Mouse (Mus musculus) adrenal gland, postnatal 36 days (tissue): ENCODE data around the gene Frmd4a. TPM values are rescaled to one million over a fixed set of nuclear protein-coding genes. Genes with fewer than 3 reads are reported as not detected.
A peak's percentile ranks its signal among the peaks of the same experiment; 100 is the strongest.

Experiments used
- DNase-seq, 2 experiments: peaks; one replicate each; pipeline ENCODE4 v3.0.0; 2021; ENCODE audit warnings: mixed read lengths in 1 of 2
- long read RNA-seq, 2 experiments: library from polyadenylated mRNA; stranded (forward); transcript quantifications; one replicate each; pipeline ENCODE4 v2.0.0; 2021; ENCODE audit warnings: borderline sequencing depth in 2 of 2
- total RNA-seq, 2 experiments: library from RNA; stranded (reverse); gene quantifications; 2 replicates each; pipeline ENCODE4 v1.2.3; 2021

Frmd4a gene
- 10 to 100 TPM; 11.1 to 18.8 TPM for total RNA-seq
- long read RNA-seq, experiment 1, partial matches to known transcripts: 4 of 4 reads
- long read RNA-seq, experiment 1, other reads (novel, unspliced or antisense): 0 of 4 reads
- long read RNA-seq, experiment 2, partial matches to known transcripts: 0 of 1 reads
- long read RNA-seq, experiment 2, other reads (novel, unspliced or antisense): 1 of 1 reads

- peak in 1 of 2 experiments; percentile 15 for DNase-seq
Observed at GRCm38 (mm10) chr2:4017528-4018288, at the start of gene Frmd4a. Gene Frmd4a, plus strand, starts transcription at chr2:4017717.

GRCm38 (mm10) chr2:3988876-3989275 is 28.6 kb upstream of the Frmd4a start:
- no peak for DNase-seq

GRCm38 (mm10) chr2:3990431-3990830 is 27.1 kb upstream of the Frmd4a start:
- no peak for DNase-seq

GRCm38 (mm10) chr2:4018431-4018876 is 937 bp downstream of the Frmd4a start:
- peak; percentile 1 to 8 for DNase-seq

- no peak for DNase-seq
Observed at GRCm38 (mm10) chr2:4018909-4019308, 1.4 kb downstream of the Frmd4a start.

- DNase-seq: no peak
Observed at GRCm38 (mm10) chr2:4024927-4025326, 7.4 kb downstream of the Frmd4a start.

- no peak for DNase-seq
Observed at GRCm38 (mm10) chr2:4029031-4029747, 11.7 kb downstream of the Frmd4a start.

GRCm38 (mm10) chr2:4036153-4036589 is 18.7 kb downstream of the Frmd4a start:
- no peak for DNase-seq

- DNase-seq: no peak
Observed at GRCm38 (mm10) chr2:4036651-4037117, 19.2 kb downstream of the Frmd4a start.

- no peak for DNase-seq
Observed at GRCm38 (mm10) chr2:4042009-4042408, 24.5 kb downstream of the Frmd4a start.

- DNase-seq: peak; percentile 7 to 17
Observed at GRCm38 (mm10) chr2:4055481-4055880, 38.0 kb downstream of the Frmd4a start.

- no peak for DNase-seq
Observed at GRCm38 (mm10) chr2:4060675-4061074, 43.2 kb downstream of the Frmd4a start.

- no peak for DNase-seq
Observed at GRCm38 (mm10) chr2:4071831-4072230, 54.3 kb downstream of the Frmd4a start.

- no peak for DNase-seq
Observed at GRCm38 (mm10) chr2:4083877-4084276, 66.4 kb downstream of the Frmd4a start.

GRCm38 (mm10) chr2:4097601-4098000 is 80.1 kb downstream of the Frmd4a start:
- no peak for DNase-seq

GRCm38 (mm10) chr2:4098948-4099776 is 81.6 kb downstream of the Frmd4a start:
- peak; percentile 7 to 20 for DNase-seq

GRCm38 (mm10) chr2:4099777-4100104 is 82.2 kb downstream of the Frmd4a start:
- no peak for DNase-seq

GRCm38 (mm10) chr2:4101370-4101769 is 83.9 kb downstream of the Frmd4a start:
- no peak for DNase-seq

GRCm38 (mm10) chr2:4113303-4113920 is 95.9 kb downstream of the Frmd4a start:
- DNase-seq: no peak

- DNase-seq: no peak
Observed at GRCm38 (mm10) chr2:4119678-4120458, 102.4 kb downstream of the Frmd4a start.

GRCm38 (mm10) chr2:4131216-4131615 is 113.7 kb downstream of the Frmd4a start:
- DNase-seq: no peak
